Mouse (Mus musculus) intestine, embryonic 14.5 days (tissue): ENCODE data around the gene Cfb. TPM values are rescaled to one million over a fixed set of nuclear protein-coding genes. Genes with fewer than 3 reads are reported as not detected.
A peak's percentile ranks its signal among the peaks of the same experiment; 100 is the strongest.

Experiments used
- ATAC-seq: fragments of 200-750 bp; cut with Nextera tagmentation; replicated peaks from 2 replicates; pipeline ENCODE4 v1.8.0; 2017; ENCODE audit warnings: low read depth, moderate number of reproducible peaks, moderate TSS enrichment, moderate library complexity; ENCODE audit not compliant: low FRiP score, low TSS enrichment
- DNase-seq: peaks from one replicate; pipeline ENCODE4 v3.0.0-alpha.2; 2018; ENCODE audit warnings: low spot score
- H3K27ac ChIP-seq: fragments of 300-500 bp; sonication (generic); 2 replicates; pipeline ENCODE4 v1.5.1; 2014; ENCODE audit warnings: low read depth, mild to moderate bottlenecking, control low read depth
- H3K27me3 ChIP-seq: fragments of 300-500 bp; sonication (generic); replicated peaks from 2 replicates; pipeline ENCODE4 v1.6.1; 2014; ENCODE audit warnings: low read length, control low read depth; ENCODE audit not compliant: control insufficient read depth, insufficient read depth
- H3K36me3 ChIP-seq: fragments of 300-500 bp; sonication (generic); 2 replicates; pipeline ENCODE4 v1.6.1; 2014; ENCODE audit warnings: low read length, control low read depth; ENCODE audit not compliant: control insufficient read depth, insufficient read depth
- H3K4me1 ChIP-seq: fragments of 300-500 bp; sonication (generic); replicated peaks from 2 replicates; pipeline ENCODE4 v1.6.1; 2014; ENCODE audit warnings: low read length, control low read depth, mixed read lengths; ENCODE audit not compliant: control insufficient read depth, insufficient read depth
- H3K4me2 ChIP-seq: fragments of 300-500 bp; sonication (generic); 2 replicates; pipeline ENCODE4 v1.6.1; 2014; ENCODE audit warnings: low read length
- H3K4me3 ChIP-seq: fragments of 300-500 bp; sonication (generic); 2 replicates; pipeline ENCODE4 v1.5.1; 2014; ENCODE audit warnings: low read depth, low read length, control low read depth, mixed read lengths
- H3K9ac ChIP-seq: fragments of 300-500 bp; sonication (generic); 2 replicates; pipeline ENCODE4 v1.6.1; 2014; ENCODE audit warnings: mild to moderate bottlenecking, low read length
- H3K9me3 ChIP-seq: fragments of 300-500 bp; sonication (generic); 2 replicates; pipeline ENCODE4 v1.6.1; 2016; ENCODE audit warnings: low read length, control low read depth; ENCODE audit not compliant: control insufficient read depth
- WGBS: fragments of 180-500 bp; shearing (Covaris S2); extraction: QIAGEN DNeasy Blood & Tissue Kit; methylation state at CpG from one replicate; pipeline ENCODE4 v1.1.7; 2014; 5-methylcytosine and 5-hydroxymethylcytosine counted together
- microRNA-seq: library from miRNA; unstranded; fragments of <30 nt; microRNA quantifications from one replicate; pipeline ENCODE4, GENCODE M21; 2016
- polyA plus RNA-seq: library from polyadenylated mRNA; unstranded; fragments of >200 nt; fragmentation: Nextera tagmentation; extraction: Ambion mirVana; gene quantifications from 2 replicates; pipeline ENCODE4 v1.2.1, GENCODE M21; 2014

The Cfb gene
- polyA plus RNA-seq, 1 experiment from 2014 or later, result 19.4 TPM

- H3K4me3 ChIP-seq, result no peak overlapping the region
- H3K9ac ChIP-seq, result no peak overlapping the region
- no peaks in the 10 kb centered on the region for H3K36me3 ChIP-seq
- 84% methylated on average over 6 of the region's 6 CpGs for WGBS
- no peaks in the 10 kb centered on the region for H3K27me3 ChIP-seq
- H3K4me1 ChIP-seq, result no peaks in the 10 kb centered on the region
- ATAC-seq (no peak), DNase-seq (no peak)
- no peak overlapping the region for H3K27ac ChIP-seq
- no peak overlapping the region for H3K4me2 ChIP-seq
- H3K9me3 ChIP-seq, result no peaks in the 10 kb centered on the region
Measured at GRCm38 (mm10) chr17:34808599-34809205, 53.6 kb downstream of the Cfb start.

GRCm38 (mm10) chr17:34807176-34807575, 55.1 kb downstream of the Cfb start:
- Histone ChIP-seq H3K4me1 (no peaks in the 10 kb centered on the region), H3K9ac (no peak overlapping the region), H3K9me3 (no peaks in the 10 kb centered on the region), H3K4me3 (no peak overlapping the region), H3K27me3 (no peaks in the 10 kb centered on the region), H3K36me3 (no peaks in the 10 kb centered on the region), H3K4me2 (no peak overlapping the region), H3K27ac (no peak overlapping the region)
- 62% methylated on average over 3 of the region's 3 CpGs for WGBS
- DNase-seq, result no peak
- ATAC-seq, result no peak

Small RNA genes lying within 50 kb of the gene (microRNA-seq; reads per million reads assigned to microRNA genes)
- gene Mir6970 (0.25 reads per million), gene Mir6971 (1.8 reads per million, percentile 20 among the genes with 10 or more reads in this experiment), gene Mir6972 (0.25 reads per million)

Other genes with a start within 250 kb of the Cfb start
- gene Egfl8, start 246.5 kb downstream of the Cfb start, polyA plus RNA-seq, result 2.4 and 2.8 TPM in 2 replicates
- gene Ppt2, start 234.0 kb downstream of the Cfb start, polyA plus RNA-seq, result 34.8 and 35.1 TPM in 2 replicates
- 0.46 and 0.53 TPM in 2 replicates for gene Prrt1, start 233.0 kb downstream of the Cfb start, polyA plus RNA-seq
- 10.8 and 13.0 TPM in 2 replicates for gene Fkbpl, start 217.8 kb downstream of the Cfb start, polyA plus RNA-seq
- gene Atf6b, start 215.4 kb downstream of the Cfb start, polyA plus RNA-seq, result 59.8 and 62.2 TPM in 2 replicates
- gene Tnxb, start 192.0 kb downstream of the Cfb start, polyA plus RNA-seq, result 2.2 and 2.7 TPM in 2 replicates
- 0.23 and 0.28 TPM in 2 replicates for gene C4b, start 118.6 kb downstream of the Cfb start, polyA plus RNA-seq
- not detected in 2 replicates for gene Cyp21a1, start 58.0 kb downstream of the Cfb start, polyA plus RNA-seq
- 22.0 and 25.8 TPM in 2 replicates for gene Stk19, start 25.6 kb downstream of the Cfb start, polyA plus RNA-seq
- 58.2 and 63.4 TPM in 2 replicates for gene Dxo, start 25.5 kb downstream of the Cfb start, polyA plus RNA-seq
- 42.0 and 45.9 TPM in 2 replicates for gene Skiv2l, start 12.3 kb downstream of the Cfb start, polyA plus RNA-seq
- gene Nelfe, start 12.1 kb downstream of the Cfb start, polyA plus RNA-seq, result 121 and 123 TPM in 2 replicates
- 1.4 and 1.6 TPM in 2 replicates for gene Zbtb12, start 17.0 kb upstream of the Cfb start, polyA plus RNA-seq
- not detected in 2 replicates for gene Gm20547, start 19.5 kb upstream of the Cfb start, polyA plus RNA-seq
- 6.8 and 7.5 TPM in 2 replicates for gene C2, start 35.7 kb upstream of the Cfb start, polyA plus RNA-seq
- gene Ehmt2, start 36.0 kb upstream of the Cfb start, polyA plus RNA-seq, result 73.4 and 75.2 TPM in 2 replicates
- gene Slc44a4, start 51.9 kb upstream of the Cfb start, polyA plus RNA-seq, result 25.4 and 28.4 TPM in 2 replicates
- 40.1 and 42.8 TPM in 2 replicates for gene Neu1, start 68.7 kb upstream of the Cfb start, polyA plus RNA-seq
- gene Hspa1b, start 96.7 kb upstream of the Cfb start, polyA plus RNA-seq, result 0.24 and 0.46 TPM in 2 replicates
- not detected in 2 replicates for gene Gm20481, start 107.4 kb upstream of the Cfb start, polyA plus RNA-seq
- gene Hspa1a, start 109.6 kb upstream of the Cfb start, polyA plus RNA-seq, result 3.5 and 4.5 TPM in 2 replicates
- 0.53 and 1.2 TPM in 2 replicates for gene Hspa1l, start 110.2 kb upstream of the Cfb start, polyA plus RNA-seq
- 216 and 228 TPM in 2 replicates for gene Lsm2, start 119.3 kb upstream of the Cfb start, polyA plus RNA-seq
- 119 and 133 TPM in 2 replicates for gene Vars, start 138.5 kb upstream of the Cfb start, polyA plus RNA-seq
- 0.19 and 0.26 TPM in 2 replicates for gene Vwa7, start 154.1 kb upstream of the Cfb start, polyA plus RNA-seq
- gene Sapcd1, start 165.5 kb upstream of the Cfb start, polyA plus RNA-seq, result 20.7 and 21.5 TPM in 2 replicates
- gene Msh5, start 184.2 kb upstream of the Cfb start, polyA plus RNA-seq, result 3.6 and 3.9 TPM in 2 replicates
- 113 and 141 TPM in 2 replicates for gene Clic1, start 187.4 kb upstream of the Cfb start, polyA plus RNA-seq
- gene Ddah2, start 196.5 kb upstream of the Cfb start, polyA plus RNA-seq, result 278 and 333 TPM in 2 replicates
- gene Ly6g6c, start 202.9 kb upstream of the Cfb start, polyA plus RNA-seq, result not detected in 2 replicates
- 0.55 and 0.81 TPM in 2 replicates for gene Mpig6b, start 203.7 kb upstream of the Cfb start, polyA plus RNA-seq
- 1.3 and 2.8 TPM in 2 replicates for gene Ly6g6e, start 214.4 kb upstream of the Cfb start, polyA plus RNA-seq
- 5.0 and 6.1 TPM in 2 replicates for gene Ly6g6d, start 215.5 kb upstream of the Cfb start, polyA plus RNA-seq
- 0.27 TPM in 1 of 2 replicates, not detected in the other for gene Ly6g6f, start 223.1 kb upstream of the Cfb start, polyA plus RNA-seq
- gene Abhd16a, start 226.7 kb upstream of the Cfb start, polyA plus RNA-seq, result 86.4 and 91.0 TPM in 2 replicates
- gene Ly6g5c, start 245.8 kb upstream of the Cfb start, polyA plus RNA-seq, result not detected in 2 replicates